Mouse (Mus musculus) limb, embryonic 13.5 days (tissue): ENCODE measurements around the gene Pes1. TPM values are rescaled to one million over a fixed set of nuclear protein-coding genes. Genes with fewer than 3 reads are reported as not detected.

ENCODE experiments used
- ATAC-seq: fragments of 200-750 bp; cut with Nextera tagmentation; 2 replicates; pipeline ENCODE4 v1.8.0; 2017; ENCODE audit warnings: low read depth, moderate number of reproducible peaks, moderate TSS enrichment; ENCODE audit not compliant: low FRiP score
- H3K27ac ChIP-seq: fragments of 300-500 bp; sonication (generic); 2 replicates; pipeline ENCODE4 v1.5.1; 2015; ENCODE audit warnings: inconsistent platforms, mild to moderate bottlenecking, moderate library complexity
- H3K27me3 ChIP-seq: fragments of 300-500 bp; sonication (generic); 2 replicates; pipeline ENCODE4 v1.6.1; 2015; ENCODE audit warnings: mild to moderate bottlenecking, inconsistent platforms
- H3K36me3 ChIP-seq: fragments of 300-500 bp; sonication (generic); 2 replicates; pipeline ENCODE4 v1.6.1; 2015; ENCODE audit warnings: inconsistent platforms, mild to moderate bottlenecking, moderate library complexity
- H3K4me1 ChIP-seq: fragments of 300-500 bp; sonication (generic); 2 replicates; pipeline ENCODE4 v1.6.1; 2015; ENCODE audit warnings: inconsistent platforms
- H3K4me2 ChIP-seq: fragments of 300-500 bp; sonication (generic); replicated peaks from 2 replicates; pipeline ENCODE4 v1.6.1; 2015; ENCODE audit warnings: inconsistent platforms, mild to moderate bottlenecking, moderate library complexity
- H3K4me3 ChIP-seq: fragments of 300-500 bp; sonication (generic); 2 replicates; pipeline ENCODE4 v1.5.1; 2015; ENCODE audit warnings: moderate library complexity, mild to moderate bottlenecking, inconsistent platforms
- H3K9ac ChIP-seq: fragments of 300-500 bp; sonication (generic); 2 replicates; pipeline ENCODE4 v1.6.1; 2015; ENCODE audit warnings: mild to moderate bottlenecking, inconsistent platforms
- H3K9me3 ChIP-seq: fragments of 300-500 bp; sonication (generic); 2 replicates; pipeline ENCODE4 v1.6.1; 2016; ENCODE audit warnings: inconsistent platforms
- WGBS: fragments of 180-500 bp; shearing (Covaris S2); methylation state at CpG from one replicate; pipeline ENCODE4 v1.1.7; 2015; 5-methylcytosine and 5-hydroxymethylcytosine counted together
- polyA plus RNA-seq: library from polyadenylated mRNA; unstranded; fragments of >200 nt; fragmentation: Nextera tagmentation; extraction: Ambion mirVana; gene quantifications from 2 replicates; pipeline ENCODE4 v1.2.1, GENCODE M21; 2015

Pes1 gene
- polyA plus RNA-seq, result 81.6 and 84.6 TPM in 2 replicates

- peak within 1 kb of the TSS; percentile 88 for H3K4me3 ChIP-seq
- H3K9me3 ChIP-seq, result no peaks in the 10 kb centered on the region
- under 1% methylated on average over 31 of the region's 31 CpGs for WGBS
- peak within 1 kb of the TSS; percentile 81 for H3K4me2 ChIP-seq
- ATAC-seq, result peak; percentile 94
- peaks cover 16% of the 10 kb centered on the region for H3K4me1 ChIP-seq
- H3K36me3 ChIP-seq, result peaks cover 15% of the 10 kb centered on the region
- H3K27me3 ChIP-seq, result no peaks in the 10 kb centered on the region
- peak within 1 kb of the TSS; percentile 40; the same call in 1 of the 2 replicates for H3K27ac ChIP-seq
- H3K9ac ChIP-seq, result peak within 1 kb of the TSS; percentile 89
Measured at GRCm38 (mm10) chr11:3963610-3964415, at the start of gene Pes1. Gene Pes1, plus strand, starts transcription at chr11:3963975.

- peak within 1 kb of the TSS; percentile 66 for H3K9ac ChIP-seq
- peaks cover 26% of the 10 kb centered on the region for H3K4me1 ChIP-seq
- peak; percentile 76 for ATAC-seq
- no peaks in the 10 kb centered on the region for H3K9me3 ChIP-seq
- peaks cover 5% of the 10 kb centered on the region; the same call in 1 of the 2 replicates for H3K36me3 ChIP-seq
- peaks cover 20% of the 10 kb centered on the region for H3K27me3 ChIP-seq
- under 1% methylated on average over 28 of the region's 28 CpGs for WGBS
- peak within 1 kb of the TSS; percentile 93 for H3K4me2 ChIP-seq
- peak within 1 kb of the TSS; percentile 63 for H3K4me3 ChIP-seq
- peak within 1 kb of the TSS; percentile 33; the same call in 1 of the 2 replicates for H3K27ac ChIP-seq
Measured at GRCm38 (mm10) chr11:3914109-3914840, 49.5 kb upstream of the Pes1 start, which contains the start of gene Slc35e4. Gene Slc35e4, minus strand, starts transcription at chr11:3914664.

GRCm38 (mm10) chr11:3918738-3919137, 45.0 kb upstream of the Pes1 start:
- no peak overlapping the region for H3K9ac ChIP-seq
- WGBS, result 54% methylated on average over 1 of the region's 1 CpGs

GRCm38 (mm10) chr11:3920476-3920875, 43.3 kb upstream of the Pes1 start:
- Histone ChIP-seq H3K4me2 (no peak overlapping the region), H3K27me3 (0 out of 2 replicates have a peak, but pooled peaks cover under 1% of the 10 kb centered on the region), H3K9ac (no peak overlapping the region), H3K4me1 (no peaks in the 10 kb centered on the region), H3K9me3 (no peaks in the 10 kb centered on the region), H3K36me3 (peaks cover 35% of the 10 kb centered on the region), H3K27ac (no peak overlapping the region), H3K4me3 (no peak overlapping the region)
- ATAC-seq, result no peak
- 85% methylated on average over 7 of the region's 7 CpGs for WGBS

More at GRCm38 (mm10) chr11:3918738-3919137, 45.0 kb upstream of the Pes1 start:
- H3K9me3 ChIP-seq, result no peaks in the 10 kb centered on the region
- peaks cover 4% of the 10 kb centered on the region; the same call in 1 of the 2 replicates for H3K4me1 ChIP-seq
- ATAC-seq, result no peak
- peaks cover 20% of the 10 kb centered on the region for H3K36me3 ChIP-seq
- no peak overlapping the region for H3K4me2 ChIP-seq
- no peak overlapping the region for H3K4me3 ChIP-seq
- H3K27me3 ChIP-seq, result 0 out of 2 replicates have a peak, but pooled peaks cover 4% of the 10 kb centered on the region
- H3K27ac ChIP-seq, result no peak overlapping the region

- H3K4me3 ChIP-seq, result no peak overlapping the region
- WGBS, result 24% methylated on average over 8 of the region's 8 CpGs
- H3K9me3 ChIP-seq, result no peaks in the 10 kb centered on the region
- no peak overlapping the region for H3K27ac ChIP-seq
- H3K27me3 ChIP-seq, result no peaks in the 10 kb centered on the region
- ATAC-seq, result no peak
- H3K9ac ChIP-seq, result no peak overlapping the region
- H3K4me1 ChIP-seq, result no peaks in the 10 kb centered on the region
- H3K4me2 ChIP-seq, result no peak overlapping the region
- peaks cover 44% of the 10 kb centered on the region for H3K36me3 ChIP-seq
Measured at GRCm38 (mm10) chr11:3921281-3921850, 42.4 kb upstream of the Pes1 start.

GRCm38 (mm10) chr11:3922115-3922514, 41.7 kb upstream of the Pes1 start:
- Histone ChIP-seq H3K27ac (no peak overlapping the region), H3K4me2 (no peak overlapping the region), H3K36me3 (peaks cover 51% of the 10 kb centered on the region), H3K9ac (no peak overlapping the region), H3K4me1 (no peaks in the 10 kb centered on the region), H3K4me3 (no peak overlapping the region), H3K9me3 (no peaks in the 10 kb centered on the region), H3K27me3 (no peaks in the 10 kb centered on the region)
- WGBS, result 91% methylated on average over 9 of the region's 9 CpGs
- no peak for ATAC-seq

GRCm38 (mm10) chr11:3922731-3923130, 41.0 kb upstream of the Pes1 start:
- Histone ChIP-seq H3K36me3 (peaks cover 50% of the 10 kb centered on the region), H3K27ac (no peak overlapping the region), H3K27me3 (no peaks in the 10 kb centered on the region), H3K4me1 (no peaks in the 10 kb centered on the region), H3K4me3 (no peak overlapping the region), H3K9ac (no peak overlapping the region), H3K4me2 (no peak overlapping the region), H3K9me3 (no peaks in the 10 kb centered on the region)
- WGBS, result 93% methylated on average over 6 of the region's 6 CpGs
- no peak for ATAC-seq

GRCm38 (mm10) chr11:3925916-3926315, 37.9 kb upstream of the Pes1 start:
- peaks cover 50% of the 10 kb centered on the region for H3K36me3 ChIP-seq
- no peak overlapping the region for H3K9ac ChIP-seq
- ATAC-seq, result no peak
- H3K4me3 ChIP-seq, result no peak overlapping the region
- 89% methylated on average over 10 of the region's 10 CpGs for WGBS
- no peak overlapping the region for H3K27ac ChIP-seq
- H3K9me3 ChIP-seq, result no peaks in the 10 kb centered on the region
- no peaks in the 10 kb centered on the region for H3K27me3 ChIP-seq
- no peak overlapping the region for H3K4me2 ChIP-seq
- peaks cover 5% of the 10 kb centered on the region for H3K4me1 ChIP-seq

- peaks cover 15% of the 10 kb centered on the region for H3K4me1 ChIP-seq
- 72% methylated on average over 4 of the region's 4 CpGs for WGBS
- no peaks in the 10 kb centered on the region for H3K9me3 ChIP-seq
- H3K36me3 ChIP-seq, result peaks cover 22% of the 10 kb centered on the region
- H3K27ac ChIP-seq, result no peak overlapping the region
- no peak overlapping the region for H3K9ac ChIP-seq
- ATAC-seq, result no peak
- H3K4me3 ChIP-seq, result no peak overlapping the region
- no peaks in the 10 kb centered on the region for H3K27me3 ChIP-seq
- no peak overlapping the region for H3K4me2 ChIP-seq
Measured at GRCm38 (mm10) chr11:3930019-3930418, 33.8 kb upstream of the Pes1 start.

GRCm38 (mm10) chr11:3930931-3931330, 32.8 kb upstream of the Pes1 start:
- no peaks in the 10 kb centered on the region for H3K9me3 ChIP-seq
- peak overlapping the region; percentile 77 for H3K4me2 ChIP-seq
- peak overlapping the region; percentile 54 for H3K4me3 ChIP-seq
- no peaks in the 10 kb centered on the region for H3K27me3 ChIP-seq
- H3K4me1 ChIP-seq, result peaks cover 15% of the 10 kb centered on the region
- peak overlapping the region; percentile 65 for H3K9ac ChIP-seq
- H3K36me3 ChIP-seq, result peaks cover 15% of the 10 kb centered on the region
- no peak overlapping the region for H3K27ac ChIP-seq
- ATAC-seq, result no peak
- WGBS, result 39% methylated on average over 6 of the region's 6 CpGs

- Histone ChIP-seq H3K9me3 (no peaks in the 10 kb centered on the region), H3K36me3 (peaks cover 9% of the 10 kb centered on the region; the same call in 1 of the 2 replicates), H3K4me2 (peak within 1 kb of the TSS; percentile 77), H3K4me3 (peak within 1 kb of the TSS; percentile 54), H3K27ac (no peak within 1 kb of the TSS), H3K27me3 (no peaks in the 10 kb centered on the region), H3K4me1 (peaks cover 15% of the 10 kb centered on the region), H3K9ac (peak within 1 kb of the TSS; percentile 65)
- under 1% methylated on average over 24 of the region's 26 CpGs for WGBS
- ATAC-seq, result peak; percentile 86
Measured at GRCm38 (mm10) chr11:3931511-3932211, 32.1 kb upstream of the Pes1 start, which contains the start of gene Tcn2. Gene Tcn2, minus strand, starts transcription at chr11:3932159.
